Mouse (Mus musculus) CH12.LX (cell line): ENCODE measurements around the gene Rap1gap. TPM values are rescaled to one million over a fixed set of nuclear protein-coding genes. Genes with fewer than 3 reads are reported as not detected.

Experiments used
- DNase-seq: peaks from one replicate; pipeline ENCODE4 v3.0.0-alpha.2; 2013; ENCODE audit errors: extremely low read depth
- H3K27ac ChIP-seq: 2 replicates; pipeline ENCODE4 v1.5.1; 2012; ENCODE audit warnings: low read depth, mild to moderate bottlenecking, control low read depth, moderate library complexity; ENCODE audit not compliant: insufficient read depth
- H3K27me3 ChIP-seq: replicated peaks from 2 replicates; pipeline ENCODE3; 2012; ENCODE audit warnings: inconsistent platforms
- H3K36me3 ChIP-seq, 2 experiments: replicated peaks in 1 of 2; 2 replicates each; pipeline versions ENCODE3 to v1.6.1; 2012; ENCODE audit warnings: inconsistent platforms in 1 of 2, low read length in 1 of 2, mild to moderate bottlenecking in 1 of 2, mixed read lengths in 1 of 2, moderate library complexity in 1 of 2; ENCODE audit not compliant: control insufficient read depth in 1 of 2, insufficient read depth in 1 of 2
- H3K4me1 ChIP-seq, 2 experiments: 2 replicates each; pipeline ENCODE4 v1.6.1; 2012; ENCODE audit warnings: inconsistent platforms in 1 of 2, moderate library complexity in 1 of 2; ENCODE audit not compliant: insufficient read depth in 2 of 2, control insufficient read depth in 1 of 2
- H3K4me2 ChIP-seq: 2 replicates; pipeline ENCODE4 v1.6.1; 2012; ENCODE audit warnings: low read depth, mild to moderate bottlenecking, control low read depth; ENCODE audit not compliant: poor library complexity, insufficient read depth, severe bottlenecking
- H3K4me3 ChIP-seq, 3 experiments: fragments of 150-350 bp in 1 of 3; sonication (generic) in 1 of 3; replicated peaks in 1 of 3; 2 replicates each; pipeline versions ENCODE3 to v1.5.1; 2011 to 2012; ENCODE audit warnings: low read depth in 2 of 3, low read length in 2 of 3, mild to moderate bottlenecking in 2 of 3, moderate library complexity in 2 of 3, control low read depth in 1 of 3, improper control_type of control experiment in 1 of 3, inconsistent platforms in 1 of 3, mixed read lengths in 1 of 3; ENCODE audit not compliant: poor library complexity in 1 of 3
- H3K79me2 ChIP-seq: replicated peaks from 2 replicates; pipeline ENCODE4 v1.6.1; 2012; ENCODE audit warnings: mild to moderate bottlenecking, moderate library complexity; ENCODE audit not compliant: control insufficient read depth, poor library complexity, insufficient read depth, severe bottlenecking; ENCODE audit errors: extremely low read depth
- H3K9ac ChIP-seq: 2 replicates; pipeline ENCODE4 v1.6.1; 2012; ENCODE audit warnings: low read depth, mild to moderate bottlenecking, control low read depth, moderate library complexity; ENCODE audit not compliant: insufficient read depth
- H3K9me3 ChIP-seq: replicated peaks from 2 replicates; pipeline ENCODE3; 2012; ENCODE audit warnings: low read length, inconsistent platforms, mixed read lengths
- CHD1 ChIP-seq: IDR thresholded peaks from 2 replicates; pipeline ENCODE4 v1.6.1; 2012; ENCODE audit warnings: low read depth, low read length, improper control_type of control experiment, inconsistent platforms
- E2F4 ChIP-seq: IDR thresholded peaks from 2 replicates; pipeline ENCODE4 v1.6.1; 2011; ENCODE audit warnings: low read depth, low read length, improper control_type of control experiment; ENCODE audit not compliant: insufficient replicate concordance
- ELF1 ChIP-seq: IDR thresholded peaks from 2 replicates; pipeline ENCODE4 v1.6.1; 2014; ENCODE audit warnings: low read depth, mild to moderate bottlenecking, inconsistent platforms, low read length, improper control_type of control experiment
- HCFC1 ChIP-seq: IDR thresholded peaks from 2 replicates; pipeline ENCODE4 v1.6.1; 2012; ENCODE audit warnings: low read depth, mild to moderate bottlenecking, inconsistent platforms, low read length, improper control_type of control experiment
- JUND ChIP-seq: conservative IDR thresholded peaks from 2 replicates; pipeline ENCODE4 v1.6.1; 2011; ENCODE audit warnings: low read depth, low read length, improper control_type of control experiment
- KAT2A ChIP-seq: IDR thresholded peaks from 2 replicates; pipeline ENCODE4 v1.6.1; 2012; ENCODE audit warnings: low read length, improper control_type of control experiment, inconsistent platforms; ENCODE audit not compliant: insufficient replicate concordance
- MAZ ChIP-seq: IDR thresholded peaks from 2 replicates; pipeline ENCODE4 v1.6.1; 2012; ENCODE audit warnings: low read depth, mild to moderate bottlenecking, inconsistent platforms, low read length, improper control_type of control experiment, moderate library complexity
- MEF2A ChIP-seq: IDR thresholded peaks from 2 replicates; pipeline ENCODE4 v1.6.1; 2014; ENCODE audit warnings: low read depth, mild to moderate bottlenecking, inconsistent platforms, low read length, improper control_type of control experiment, borderline replicate concordance
- MYC ChIP-seq: IDR thresholded peaks from 2 replicates; pipeline ENCODE4 v1.6.1; 2011; ENCODE audit warnings: low read depth, mild to moderate bottlenecking, improper control_type of control experiment, low read length
- NELFE ChIP-seq: IDR thresholded peaks from 2 replicates; pipeline ENCODE4 v1.6.1; 2011; ENCODE audit warnings: low read depth, low read length, improper control_type of control experiment
- POLR2AphosphoS2 ChIP-seq: IDR thresholded peaks from 2 replicates; pipeline ENCODE4 v1.6.1; 2011; ENCODE audit warnings: low read depth, low read length, improper control_type of control experiment
- TBP ChIP-seq: conservative IDR thresholded peaks from 2 replicates; pipeline ENCODE4 v1.6.1; 2011; ENCODE audit warnings: low read depth, low read length, improper control_type of control experiment
- TCF12 ChIP-seq: IDR thresholded peaks from 2 replicates; pipeline ENCODE4 v1.6.1; 2014; ENCODE audit warnings: low read depth, mild to moderate bottlenecking, inconsistent platforms, low read length, improper control_type of control experiment
- ZMIZ1 ChIP-seq: IDR thresholded peaks from 2 replicates; pipeline ENCODE4 v1.6.1; 2012; ENCODE audit warnings: low read depth, mild to moderate bottlenecking, inconsistent platforms, low read length, improper control_type of control experiment
- dilution Hi-C: fragments of 300-500 bp; cut with MboI; formaldehyde crosslinking; loops from 2 replicates; pipeline ENCODE4 v1.14.3; 2020; ENCODE audit warnings: low sequenced_read_pairs; ENCODE audit not compliant: extremely low pct_unique_long_range_greater_than_20kb, extremely low pct_ligation_motif_present
- in situ Hi-C: fragments of 300-500 bp; cut with MboI; formaldehyde crosslinking; loops from 3 replicates; pipeline ENCODE4 v1.14.3; 2019; ENCODE audit warnings: low sequenced_read_pairs, low pct_ligation_motif_present, low pct_unique_long_range_greater_than_20kb, mixed read lengths
- polyA plus RNA-seq: library from polyadenylated mRNA; unstranded; fragments of >175 nt; gene quantifications from 2 replicates; pipeline ENCODE4 v1.2.1, GENCODE M21; 2012; ENCODE audit warnings: low read depth; ENCODE audit not compliant: insufficient read length
- total RNA-seq, 2 experiments: library from RNA; depleted of rRNA; stranded (reverse); fragments of 300-350 nt in 1 of 2; fragments of >200 nt in 1 of 2; gene quantifications; 2 replicates each; pipeline ENCODE4 v1.2.3; 2012 to 2014

Rap1gap gene
- total and polyA plus RNA-seq, 3 experiments, result 3.0 to 11.1 (median 5.8) TPM

DNA sequence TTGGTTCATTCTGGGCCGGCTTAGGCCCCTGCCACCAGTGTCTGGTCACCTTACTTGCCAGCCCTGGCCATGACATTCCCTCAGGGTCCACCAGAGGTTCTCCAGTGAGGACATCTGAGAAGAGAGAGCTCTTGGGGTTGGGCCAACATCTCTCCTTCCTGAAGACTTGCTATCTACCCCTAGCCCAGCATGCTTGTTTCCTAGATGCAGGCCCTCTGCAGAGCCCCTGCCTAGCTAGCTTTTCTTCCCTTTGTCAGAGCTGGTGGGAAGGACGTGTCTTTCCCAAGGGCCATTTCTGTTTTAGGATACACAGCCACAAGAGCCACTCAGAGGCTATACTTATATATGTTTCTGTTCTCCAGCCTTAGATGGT lies 3.5 kb upstream of the Rap1gap start:
- dilution Hi-C loops (no loop called here), in situ Hi-C loops (no loop called here)
- Histone ChIP-seq H3K27me3 (peaks cover 34% of the 10 kb centered on the region), H3K4me2 (no peak overlapping the region), H3K36me3 (peaks cover 12 to 28% of the 10 kb centered on the region in 2 experiments), H3K9ac (no peak overlapping the region), H3K4me3 (no peak overlapping the region), H3K4me1 (peaks cover 0 to 7% of the 10 kb centered on the region in 2 experiments; a peak in 2 of 4 replicates), H3K79me2 (no peaks in the 10 kb centered on the region), H3K9me3 (no peaks in the 10 kb centered on the region), H3K27ac (no peak overlapping the region)
- no peak for DNase-seq
- no peak for TF ChIP-seq MAZ
- no peak for TF ChIP-seq TBP
- TF ChIP-seq TCF12, result no peak

DNA sequence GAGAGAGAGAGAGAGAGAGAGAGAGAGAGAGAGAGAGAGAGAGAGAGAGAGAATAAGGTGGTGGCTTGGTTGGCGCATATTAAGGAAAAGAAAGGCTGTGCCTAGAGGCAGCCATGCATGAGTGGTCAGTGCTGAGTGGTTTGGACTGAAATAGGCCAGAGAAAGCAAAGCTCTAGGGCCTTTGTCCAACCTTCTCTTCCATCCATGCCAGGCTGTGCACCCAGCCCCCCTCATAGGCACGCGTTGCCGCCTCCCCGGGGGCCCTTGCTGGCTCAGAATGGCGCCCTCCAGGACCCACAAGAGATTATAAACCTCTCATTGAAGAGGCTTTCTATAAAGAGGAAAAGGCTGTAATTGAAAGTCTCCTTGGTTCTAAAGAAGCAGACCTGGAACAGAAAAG lies 3.0 kb upstream of the Rap1gap start:
- dilution Hi-C loops, result no loop called here
- Histone ChIP-seq H3K9me3 (no peaks in the 10 kb centered on the region), H3K36me3 (peaks cover 7 to 23% of the 10 kb centered on the region in 2 experiments), H3K27ac (no peak overlapping the region), H3K4me2 (no peak overlapping the region)
- no peak for TF ChIP-seq TBP
- TF ChIP-seq NELFE, result no peak
- TF ChIP-seq MYC, result no peak
- TF ChIP-seq ELF1, result no peak
- TF ChIP-seq ZMIZ1, result no peak
- no peak for TF ChIP-seq JUND
- no peak for TF ChIP-seq CHD1
- no peak for TF ChIP-seq KAT2A
- no peak for TF ChIP-seq MEF2A
- no peak for TF ChIP-seq POLR2AphosphoS2
- no peak for TF ChIP-seq E2F4
- no peak for TF ChIP-seq HCFC1
- TF ChIP-seq, all 38 proteins: peak for 0
- Histone ChIP-seq H3K79me2 (no peaks in the 10 kb centered on the region), H3K4me1 (peaks cover 0 to 7% of the 10 kb centered on the region in 2 experiments; a peak in 2 of 4 replicates), H3K4me3 (no peak overlapping the region), H3K9ac (no peak overlapping the region), H3K27me3 (peaks cover 39% of the 10 kb centered on the region)
- no peak for DNase-seq
- in situ Hi-C loops, result no loop called here

DNA sequence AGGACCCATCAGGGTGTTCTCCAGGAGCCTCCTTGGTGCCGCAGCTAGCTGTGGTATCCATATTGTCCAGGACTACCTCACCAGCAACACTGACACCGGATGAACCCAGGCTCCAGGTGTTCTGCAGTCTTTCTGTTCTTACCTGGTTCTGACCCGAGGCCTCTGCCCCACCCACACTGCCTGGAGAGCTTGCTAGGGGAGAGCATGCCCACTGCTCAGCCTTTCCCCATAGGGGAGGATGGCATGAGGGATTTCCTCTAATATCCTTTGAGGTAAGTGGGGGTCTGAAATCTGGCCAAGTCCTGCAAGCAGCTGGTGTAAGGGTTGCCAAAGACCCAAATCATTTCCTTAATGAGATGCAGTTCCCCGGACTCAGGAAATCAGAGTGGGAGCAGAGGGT lies 1.0 kb upstream of the Rap1gap start:
- H3K79me2 ChIP-seq, result no peaks in the 10 kb centered on the region
- H3K4me1 ChIP-seq, result peaks cover 0 to 7% of the 10 kb centered on the region in 2 experiments; a peak in 2 of 4 replicates
- in situ Hi-C loops (no loop called here), dilution Hi-C loops (no loop called here)
- H3K36me3 ChIP-seq, result peaks cover 0 to 5% of the 10 kb centered on the region in 2 experiments
- no peak for DNase-seq
- peaks cover 59% of the 10 kb centered on the region for H3K27me3 ChIP-seq
- H3K4me3 ChIP-seq, result no peak overlapping the region
- TF ChIP-seq MAZ, result no peak
- no peak overlapping the region for H3K4me2 ChIP-seq
- no peak overlapping the region for H3K27ac ChIP-seq
- H3K9ac ChIP-seq, result no peak overlapping the region
- no peaks in the 10 kb centered on the region for H3K9me3 ChIP-seq
